29 mouse cellular contexts compared by ENCODE assay signal in the genomic region with DNA sequence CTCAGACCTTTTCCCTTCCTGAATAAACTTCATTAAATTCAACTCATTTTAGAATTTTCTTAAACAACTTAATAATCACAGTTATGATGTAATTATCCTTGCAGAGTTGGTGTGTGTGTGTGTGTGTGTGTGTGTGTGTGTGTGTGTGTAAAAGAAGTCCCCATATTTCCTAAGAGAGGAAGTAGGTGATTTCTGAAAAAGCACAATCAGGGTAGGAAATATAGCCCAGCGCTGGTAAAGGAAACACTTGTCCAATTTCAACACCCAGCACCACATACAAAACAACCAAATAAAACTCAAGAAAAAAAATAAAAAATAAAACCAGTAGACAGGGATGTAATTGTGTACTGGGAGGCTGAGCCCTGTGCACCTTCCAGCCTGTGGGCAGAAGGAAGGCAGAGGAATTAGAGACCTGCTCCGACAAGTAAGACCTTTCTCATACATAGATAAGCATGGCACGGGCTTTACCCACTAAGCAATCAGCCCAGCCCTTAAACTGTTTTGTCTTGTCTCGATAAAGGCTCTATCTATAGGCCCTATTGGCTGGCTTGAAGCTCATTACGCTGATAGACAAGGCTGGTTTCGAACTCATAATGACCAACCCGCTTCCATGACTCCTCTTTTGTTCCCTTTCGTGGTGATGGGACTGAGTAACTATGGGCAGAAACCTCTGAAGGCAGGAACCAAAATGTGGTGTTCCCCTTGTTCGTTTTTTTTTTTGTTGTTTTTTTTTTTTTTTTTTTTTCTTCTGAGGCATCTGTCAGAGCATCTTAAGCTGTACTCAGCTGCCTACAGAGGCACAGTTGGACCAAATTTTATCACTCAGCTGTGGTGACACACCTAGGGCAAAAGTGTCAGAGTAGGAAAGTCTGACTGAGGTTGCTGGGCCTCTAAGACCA. TPM values are rescaled to one million over a fixed set of nuclear protein-coding genes. Genes with fewer than 3 reads are reported as not detected.
DNase-seq lines count a peak whose midpoint lies in the region; ATAC-seq lines count a peak whose summit lies in the region.
"Had no signal": no experiment of that assay in that cellular context is flagged by ENCODE, and none has a peak within 500 bp of the region (broad histone marks: within the 10 kb centered on the region; RNA-seq: fewer than 3 reads in every experiment).

No protein-coding gene starts in this region.

- no peak for ATAC-seq in midbrain, embryonic 11.5 days (ENCODE audit: low FRiP score)
- peak; percentile 82 for ATAC-seq in liver, embryonic 16.5 days (ENCODE audit: low read depth)
- ATAC-seq in CD4-positive, CD25-positive, alpha-beta regulatory T cell, adult 4 months: no peak
- ATAC-seq: activated CD4-positive, CD25-positive, alpha-beta regulatory T cell, adult 4 months; inflammation-experienced regulatory T-cells, adult 6 months had no signal

- DNase-seq in midbrain, embryonic 11.5 days (ENCODE audit: low spot score, missing footprints): peak; percentile 53
- DNase-seq in midbrain, embryonic 10.5 days (ENCODE audit: low spot score): no peak
- DNase-seq in liver: peak; percentile 26
- DNase-seq in urinary bladder, postnatal 36 days (ENCODE audit: low spot score in 2 of 2): no peak
- DNase-seq in frontal cortex, postnatal 14 days (ENCODE audit: low spot score in 2 of 2): no peak
- DNase-seq in B cell, adult 2 months: no peak
- DNase-seq: adrenal gland, postnatal 14 days; cerebellum, adult 11 months; cerebellum, adult 9-11 months; heart, postnatal 36 days; kidney, adult 18-20 months; kidney, postnatal 4 days; layer of hippocampus, adult 9-11 months; left cerebral cortex, postnatal 4 days; midbrain, embryonic 14.5 days; retina, postnatal 1 day; right cerebral cortex, postnatal 25 days; spleen, adult 18-20 months had no signal

- H3K27me3 ChIP-seq in midbrain, embryonic 11.5 days (ENCODE audit: control insufficient read depth, insufficient read depth, low read length): no peaks in the 10 kb centered on the region
- no peaks in the 10 kb centered on the region for H3K27me3 ChIP-seq in midbrain, embryonic 10.5 days (ENCODE audit: low read depth, poor library complexity, severe bottlenecking)
- no peaks in the 10 kb centered on the region for H3K27me3 ChIP-seq in liver, embryonic 16.5 days (ENCODE audit: control insufficient read depth, insufficient read depth, low read depth, low read length)
- H3K27me3 ChIP-seq: forebrain, embryonic 12.5 days; heart, embryonic 15.5 days; hindbrain, embryonic 13.5 days; limb, embryonic 15.5 days; neural tube, embryonic 12.5 days had no signal

- H3K27ac ChIP-seq in midbrain, embryonic 11.5 days (ENCODE audit: low read depth, low read length): no peak overlapping the region
- no peak overlapping the region for H3K27ac ChIP-seq in midbrain, embryonic 10.5 days (replicated peaks)
- no peak overlapping the region for H3K27ac ChIP-seq in liver, embryonic 16.5 days (ENCODE audit: low read length)
- H3K27ac ChIP-seq: forebrain, embryonic 12.5 days; gastrocnemius, adult 2 months; heart, embryonic 15.5 days; hindbrain, embryonic 13.5 days; left cerebral cortex, adult 2 months; neural tube, embryonic 12.5 days had no signal

- H3K9ac ChIP-seq in midbrain, embryonic 11.5 days (ENCODE audit: low read length): no peak overlapping the region
- H3K9ac ChIP-seq in liver, embryonic 16.5 days (ENCODE audit: low read depth, low read length): no peak overlapping the region
- H3K9ac ChIP-seq: forebrain, embryonic 12.5 days; heart, embryonic 15.5 days; hindbrain, embryonic 13.5 days; limb, embryonic 15.5 days; neural tube, embryonic 12.5 days had no signal

- no peaks in the 10 kb centered on the region for H3K4me1 ChIP-seq in midbrain, embryonic 11.5 days (ENCODE audit: control insufficient read depth, insufficient read depth, low read length)
- H3K4me1 ChIP-seq in midbrain, embryonic 10.5 days: 0 out of 2 replicates have a peak, but pooled peaks cover 3% of the 10 kb centered on the region
- peaks cover 15% of the 10 kb centered on the region for H3K4me1 ChIP-seq in liver, embryonic 16.5 days (ENCODE audit: control insufficient read depth, low read depth, low read length)
- H3K4me1 ChIP-seq: forebrain, embryonic 12.5 days; heart, embryonic 15.5 days; hindbrain, embryonic 13.5 days; neural tube, embryonic 12.5 days had no signal

- no peaks in the 10 kb centered on the region; the same call in 1 of the 2 replicates for H3K9me3 ChIP-seq in midbrain, embryonic 11.5 days (ENCODE audit: control insufficient read depth, low read length)
- H3K9me3 ChIP-seq in midbrain, embryonic 10.5 days (replicated peaks): peaks cover 10% of the 10 kb centered on the region
- peaks cover 7% of the 10 kb centered on the region; the same call in 1 of the 2 replicates for H3K9me3 ChIP-seq in liver, embryonic 16.5 days (replicated peaks; ENCODE audit: control insufficient read depth, low read length)
- H3K9me3 ChIP-seq: heart, embryonic 15.5 days; limb, embryonic 15.5 days; neural tube, embryonic 12.5 days had no signal

- no peak overlapping the region for H3K4me2 ChIP-seq in midbrain, embryonic 11.5 days
- H3K4me2 ChIP-seq in liver, embryonic 16.5 days (ENCODE audit: low read depth, low read length): no peak overlapping the region
- H3K4me2 ChIP-seq: forebrain, embryonic 12.5 days; heart, embryonic 15.5 days; hindbrain, embryonic 13.5 days; limb, embryonic 15.5 days; neural tube, embryonic 12.5 days had no signal

- no peak overlapping the region for H3K4me3 ChIP-seq in midbrain, embryonic 11.5 days (ENCODE audit: low read depth, low read length)
- H3K4me3 ChIP-seq in midbrain, embryonic 10.5 days: no peak overlapping the region
- no peak overlapping the region for H3K4me3 ChIP-seq in liver, embryonic 16.5 days (ENCODE audit: low read depth, low read length)
- H3K4me3 ChIP-seq: forebrain, embryonic 12.5 days; gastrocnemius, adult 2 months; heart, embryonic 15.5 days; hindbrain, embryonic 13.5 days; left cerebral cortex, adult 2 months; limb, embryonic 15.5 days; neural tube, embryonic 12.5 days had no signal

- no peaks in the 10 kb centered on the region for H3K36me3 ChIP-seq in midbrain, embryonic 11.5 days (ENCODE audit: control insufficient read depth, insufficient read depth, low read length)
- no peaks in the 10 kb centered on the region for H3K36me3 ChIP-seq in midbrain, embryonic 10.5 days
- no peaks in the 10 kb centered on the region for H3K36me3 ChIP-seq in liver, embryonic 16.5 days (ENCODE audit: control insufficient read depth, insufficient read depth)
- H3K36me3 ChIP-seq: forebrain, embryonic 12.5 days; heart, embryonic 15.5 days; hindbrain, embryonic 13.5 days; limb, embryonic 15.5 days; neural tube, embryonic 12.5 days had no signal

- 84% methylated on average over 9 of the region's 9 CpGs for WGBS in midbrain, embryonic 11.5 days
- 90% methylated on average over 9 of the region's 9 CpGs for WGBS in midbrain, embryonic 10.5 days
- 33% methylated on average over 9 of the region's 9 CpGs for WGBS in liver, embryonic 16.5 days (ENCODE audit: insufficient replicate concordance)

RNA-seq across cellular contexts. Expression of a gene that starts 17.2 kb away (rescaled TPM):
- 11.9 and 13.8 TPM in 2 replicates for polyA plus RNA-seq in midbrain, embryonic 11.5 days (2014; fragmentation: Nextera tagmentation; extraction: Ambion mirVana)
- polyA plus RNA-seq in midbrain, embryonic 10.5 days (2016; fragmentation: Nextera tagmentation; extraction: Ambion mirVana): 19.5 and 19.7 TPM in 2 replicates
- polyA plus RNA-seq in liver, embryonic 16.5 days (2015; fragmentation: Nextera tagmentation; extraction: Ambion mirVana): 4.5 and 5.5 TPM in 2 replicates
- polyA plus RNA-seq in CD4-positive, CD25-positive, alpha-beta regulatory T cell, adult 4 months (2017; shearing (Covaris generic)): 10 to 100 TPM; 68.5 to 94.4 TPM

RNA-seq across cellular contexts. Expression of a gene that starts 25.8 kb away (rescaled TPM):
- 0.10 TPM in 1 of 2 replicates, not detected in the other for polyA plus RNA-seq in midbrain, embryonic 11.5 days (2014; fragmentation: Nextera tagmentation; extraction: Ambion mirVana)
- not detected in 2 replicates for polyA plus RNA-seq in midbrain, embryonic 10.5 days (2016; fragmentation: Nextera tagmentation; extraction: Ambion mirVana)
- 0.14 TPM in 1 of 2 replicates, not detected in the other for polyA plus RNA-seq in liver, embryonic 16.5 days (2015; fragmentation: Nextera tagmentation; extraction: Ambion mirVana)
- polyA plus RNA-seq in CD4-positive, CD25-positive, alpha-beta regulatory T cell, adult 4 months (2017; shearing (Covaris generic)): 100 to 1,000 TPM in 1 of 2 experiments, 10 to 100 TPM in 1; 93.9 to 121 TPM
- polyA plus RNA-seq: midbrain, embryonic 14.5 days; neural tube, embryonic 12.5 days had no signal

Comparison
In these comparisons a context has a peak if more than half of its experiments do, and no peak if none do; other contexts are left out.
1. DNase-seq: peak in midbrain, embryonic 11.5 days (single experiment) and liver (single experiment); none in midbrain, embryonic 10.5 days (single experiment), urinary bladder, postnatal 36 days (0 of 2), frontal cortex, postnatal 14 days (0 of 2) and B cell, adult 2 months (0 of 2).
2. RNA of a gene that starts 25.8 kb away (polyA plus RNA-seq): 93.9 to 121 TPM in CD4-positive, CD25-positive, alpha-beta regulatory T cell, adult 4 months; 0.10 TPM in midbrain, embryonic 11.5 days, 0.14 TPM in liver, embryonic 16.5 days and not detected in midbrain, embryonic 10.5 days; every median in the first group is over 10 times any median in the second.